Comparison of ENCODE assay signal across 25 mouse cellular contexts in genomic region chr4:155757011-155757410, GRCm38 (mm10). TPM values are rescaled to one million over a fixed set of nuclear protein-coding genes. Genes with fewer than 3 reads are reported as not detected.
A peak's percentile ranks its signal among the peaks of the same experiment; 100 is the strongest.
DNase-seq lines count a peak whose midpoint lies in the region; ATAC-seq and TF ChIP-seq lines count a peak whose summit lies in the region.
"Had no signal": no experiment of that assay in that cellular context is flagged by ENCODE, and none has a peak within 500 bp of the region (broad histone marks: within the 10 kb centered on the region; RNA-seq: fewer than 3 reads in every experiment).

No protein-coding gene starts in this region.

- H3K9me3 ChIP-seq in heart, embryonic 13.5 days = no peaks in the 10 kb centered on the region
- H3K9me3 ChIP-seq in heart, embryonic 10.5 days = no peaks in the 10 kb centered on the region
- H3K9me3 ChIP-seq in heart, postnatal 0 days (replicated peaks; ENCODE audit: control insufficient read depth, low read length) = no peaks in the 10 kb centered on the region
- H3K9me3 ChIP-seq: embryonic facial prominence, embryonic 10.5 days; forebrain, embryonic 13.5 days; hindbrain, embryonic 12.5 days had no signal

- no peak for TF ChIP-seq CTCF in heart, postnatal 0 days (IDR thresholded peaks at IDR 0.05; ENCODE audit: low read depth)

- ATAC-seq in heart, embryonic 13.5 days (ENCODE audit: extremely low read depth, insufficient number of reproducible peaks, low FRiP score, low TSS enrichment) = no peak
- no peak for ATAC-seq in heart, postnatal 0 days (ENCODE audit: insufficient read depth, low read depth)
- ATAC-seq: CD4-positive, CD25-positive, alpha-beta regulatory T cell, adult 4 months; forebrain, embryonic 13.5 days; forebrain, postnatal 0 days; hindbrain, embryonic 16.5 days; inflammation-experienced regulatory T-cells, adult 6 months; intestine, postnatal 0 days had no signal

- H3K36me3 ChIP-seq in heart, embryonic 13.5 days = peaks cover 56% of the 10 kb centered on the region
- peaks cover 61% of the 10 kb centered on the region for H3K36me3 ChIP-seq in heart, embryonic 10.5 days
- peaks cover 56% of the 10 kb centered on the region for H3K36me3 ChIP-seq in heart, postnatal 0 days (replicated peaks; ENCODE audit: control insufficient read depth, insufficient read depth, low read length)

- 64% methylated on average over 12 of the region's 12 CpGs for WGBS in heart, embryonic 13.5 days
- WGBS in heart, embryonic 10.5 days = 86% methylated on average over 12 of the region's 12 CpGs
- 49% methylated on average over 12 of the region's 12 CpGs for WGBS in heart, postnatal 0 days

- peak; percentile 28 for DNase-seq in cerebellum, adult 9-11 months
- no peak for DNase-seq in cerebellum, postnatal 4 days (ENCODE audit: low spot score in 2 of 2)
- no peak for DNase-seq in heart, embryonic 10.5 days (ENCODE audit: low spot score)
- peak; percentile 59 for DNase-seq in heart, postnatal 0 days (ENCODE audit: low spot score)
- no peak for DNase-seq in heart, adult 11 months
- no peak for DNase-seq in lung, postnatal 10 days
- DNase-seq: adrenal gland, postnatal 14 days; B cell, adult 2 months; cerebellum, adult 11-12 months; cerebellum, adult 9-10 months; cerebellum, postnatal 36 days; forebrain, postnatal 0 days; gastrocnemius, postnatal 36 days; kidney, adult 8-10 months had no signal

- H3K4me2 ChIP-seq in heart, embryonic 13.5 days = no peak overlapping the region
- peak overlapping the region; percentile 26 for H3K4me2 ChIP-seq in heart, postnatal 0 days (ENCODE audit: low read depth, low read length)
- H3K4me2 ChIP-seq: forebrain, embryonic 13.5 days; hindbrain, embryonic 12.5 days had no signal

- TF ChIP-seq EP300 in heart, postnatal 0 days (IDR thresholded peaks at IDR 0.05; ENCODE audit: low read depth) = no peak

- peaks cover 42% of the 10 kb centered on the region for H3K4me1 ChIP-seq in heart, embryonic 13.5 days
- H3K4me1 ChIP-seq in heart, embryonic 10.5 days = peaks cover 29% of the 10 kb centered on the region
- H3K4me1 ChIP-seq in heart, postnatal 0 days (ENCODE audit: control insufficient read depth, insufficient read depth) = peaks cover 36% of the 10 kb centered on the region

- H3K27me3 ChIP-seq in heart, embryonic 13.5 days (replicated peaks) = no peaks in the 10 kb centered on the region
- no peaks in the 10 kb centered on the region for H3K27me3 ChIP-seq in heart, embryonic 10.5 days (ENCODE audit: insufficient read depth, poor library complexity, severe bottlenecking)
- H3K27me3 ChIP-seq in heart, postnatal 0 days (ENCODE audit: control insufficient read depth, insufficient read depth, low read length) = no peaks in the 10 kb centered on the region
- H3K27me3 ChIP-seq: forebrain, embryonic 13.5 days; hindbrain, embryonic 12.5 days had no signal

- no peak overlapping the region for H3K27ac ChIP-seq in heart, embryonic 13.5 days (replicated peaks)
- H3K27ac ChIP-seq in heart, embryonic 10.5 days = no peak overlapping the region
- H3K27ac ChIP-seq in heart, postnatal 0 days (ENCODE audit: low read depth) = peak overlapping the region; percentile 33; the same call in 1 of the 2 replicates
- H3K27ac ChIP-seq: embryonic facial prominence, embryonic 10.5 days; forebrain, embryonic 13.5 days; hindbrain, embryonic 12.5 days had no signal

- H3K9ac ChIP-seq in heart, embryonic 13.5 days = peak overlapping the region; percentile 40; the same call in 1 of the 2 replicates
- peak overlapping the region; percentile 18; the same call in 1 of the 2 replicates for H3K9ac ChIP-seq in heart, postnatal 0 days (replicated peaks; ENCODE audit: low read depth, low read length)
- H3K9ac ChIP-seq: forebrain, embryonic 13.5 days; forebrain, postnatal 0 days; hindbrain, embryonic 12.5 days had no signal

- H3K4me3 ChIP-seq in heart, embryonic 13.5 days = no peak overlapping the region
- H3K4me3 ChIP-seq in heart, embryonic 10.5 days = no peak overlapping the region
- H3K4me3 ChIP-seq in heart, postnatal 0 days (ENCODE audit: low read depth, low read length) = 0 out of 2 replicates have a peak overlapping the region, but pooled peaks have one; percentile 6
- H3K4me3 ChIP-seq: embryonic facial prominence, embryonic 10.5 days; forebrain, embryonic 13.5 days; hindbrain, embryonic 12.5 days had no signal

RNA-seq across cellular contexts. Expression of gene Atad3a, which starts 3.9 kb away (rescaled TPM):
- polyA plus RNA-seq in heart, embryonic 13.5 days (2015; fragmentation: Nextera tagmentation; extraction: Ambion mirVana) = 87.7 and 93.2 TPM in 2 replicates
- polyA plus RNA-seq in heart, embryonic 10.5 days (2016; fragmentation: Nextera tagmentation; extraction: Ambion mirVana) = 133 and 147 TPM in 2 replicates
- total RNA-seq in heart, postnatal 0 days (2014; rRNA removed; ENCODE audit: low replicate concordance) = 123 and 128 TPM in 2 replicates
- polyA plus RNA-seq in heart, postnatal 0 days (2015; fragmentation: Nextera tagmentation; extraction: Ambion mirVana) = 85.3 and 99.3 TPM in 2 replicates

RNA-seq across cellular contexts. Expression of gene Vwa1, which starts 17.5 kb away (rescaled TPM):
- 3.5 and 3.7 TPM in 2 replicates for polyA plus RNA-seq in heart, embryonic 13.5 days (2015; fragmentation: Nextera tagmentation; extraction: Ambion mirVana)
- polyA plus RNA-seq in heart, embryonic 10.5 days (2016; fragmentation: Nextera tagmentation; extraction: Ambion mirVana) = 2.1 and 3.1 TPM in 2 replicates
- 15.5 and 20.0 TPM in 2 replicates for total RNA-seq in heart, postnatal 0 days (2014; rRNA removed; ENCODE audit: low replicate concordance)
- polyA plus RNA-seq in heart, postnatal 0 days (2015; fragmentation: Nextera tagmentation; extraction: Ambion mirVana) = 7.1 and 7.5 TPM in 2 replicates

RNA-seq across cellular contexts. Expression of gene Tmem240, which starts 22.4 kb away (rescaled TPM):
- 0.46 and 0.51 TPM in 2 replicates for polyA plus RNA-seq in heart, embryonic 13.5 days (2015; fragmentation: Nextera tagmentation; extraction: Ambion mirVana)
- polyA plus RNA-seq in heart, embryonic 10.5 days (2016; fragmentation: Nextera tagmentation; extraction: Ambion mirVana) = 0.38 and 0.54 TPM in 2 replicates
- total RNA-seq in heart, postnatal 0 days (2014; rRNA removed; ENCODE audit: low replicate concordance) = 0.57 and 1.7 TPM in 2 replicates
- polyA plus RNA-seq in heart, postnatal 0 days (2015; fragmentation: Nextera tagmentation; extraction: Ambion mirVana) = 0.41 and 0.48 TPM in 2 replicates

RNA-seq across cellular contexts. Expression of gene Tmem88b, which starts 28.7 kb away (rescaled TPM):
- polyA plus RNA-seq in heart, embryonic 13.5 days (2015; fragmentation: Nextera tagmentation; extraction: Ambion mirVana) = 4.2 and 5.3 TPM in 2 replicates
- polyA plus RNA-seq in heart, embryonic 10.5 days (2016; fragmentation: Nextera tagmentation; extraction: Ambion mirVana) = 2.1 and 4.7 TPM in 2 replicates
- total RNA-seq in heart, postnatal 0 days (2014; rRNA removed; ENCODE audit: low replicate concordance) = 3.4 and 4.2 TPM in 2 replicates
- polyA plus RNA-seq in heart, postnatal 0 days (2015; fragmentation: Nextera tagmentation; extraction: Ambion mirVana) = 2.5 and 2.9 TPM in 2 replicates
- polyA plus RNA-seq: CD4-positive, CD25-positive, alpha-beta regulatory T cell, adult 4 months; inflammation-experienced regulatory T-cells, adult 6 months had no signal

RNA-seq across cellular contexts. Expression of gene Ankrd65, which starts 33.2 kb away (rescaled TPM):
- polyA plus RNA-seq in heart, embryonic 13.5 days (2015; fragmentation: Nextera tagmentation; extraction: Ambion mirVana) = not detected in 2 replicates
- polyA plus RNA-seq in heart, embryonic 10.5 days (2016; fragmentation: Nextera tagmentation; extraction: Ambion mirVana) = not detected in 2 replicates
- total RNA-seq in heart, postnatal 0 days (2014; rRNA removed; ENCODE audit: low replicate concordance) = not detected in 2 replicates
- polyA plus RNA-seq in heart, postnatal 0 days (2015; fragmentation: Nextera tagmentation; extraction: Ambion mirVana) = 0.26 TPM in 1 of 2 replicates, not detected in the other
- total RNA-seq: adrenal gland, adult 18-20 months; adrenal gland, postnatal 14 days; forebrain, postnatal 0 days; gastrocnemius, adult 8-10 months; gastrocnemius, postnatal 36 days had no signal
- polyA plus RNA-seq: CD4-positive, CD25-positive, alpha-beta regulatory T cell, adult 4 months; embryonic facial prominence, embryonic 10.5 days; embryonic facial prominence, embryonic 14.5 days; forebrain, embryonic 13.5 days; forebrain, postnatal 0 days; hindbrain, embryonic 12.5 days; hindbrain, embryonic 16.5 days; inflammation-experienced regulatory T-cells, adult 6 months; intestine, postnatal 0 days had no signal

Comparison
In these comparisons a context has a peak if more than half of its experiments do, and no peak if none do; other contexts are left out.
1. DNase-seq: peak in cerebellum, adult 9-11 months (single experiment) and heart, postnatal 0 days (single experiment); none in cerebellum, postnatal 4 days (0 of 2), heart, embryonic 10.5 days (single experiment), heart, adult 11 months (single experiment) and lung, postnatal 10 days (single experiment).